Mouse (Mus musculus) myocyte (in vitro differentiated cells): ENCODE data around the gene Asic2.

Experiments used
- CEBPB ChIP-seq: IDR thresholded peaks from 2 replicates; pipeline ENCODE4 v1.6.1; 2011; ENCODE audit warnings: mild to moderate bottlenecking, moderate library complexity; ENCODE audit not compliant: poor library complexity, insufficient read depth, severe bottlenecking
- MAX ChIP-seq: IDR thresholded peaks from one replicate; pipeline ENCODE4 v1.6.1; 2011; ENCODE audit warnings: low read depth, mild to moderate bottlenecking, control low read depth
- MYOD1 ChIP-seq, 3 experiments: IDR thresholded peaks; one replicate each; pipeline ENCODE4 v1.6.1; 2011; ENCODE audit warnings: control low read depth in 2 of 3, low read depth in 2 of 3, mild to moderate bottlenecking in 2 of 3, moderate library complexity in 1 of 3; ENCODE audit not compliant: insufficient read length in 2 of 3, control insufficient read depth in 1 of 3
- POLR2A ChIP-seq: IDR thresholded peaks from one replicate; pipeline ENCODE4 v1.6.1; 2011; ENCODE audit warnings: low read depth, mild to moderate bottlenecking, control low read depth, moderate library complexity; ENCODE audit not compliant: insufficient read length
- POLR2AphosphoS2 ChIP-seq: IDR thresholded peaks from one replicate; pipeline ENCODE4 v1.6.1; 2011; ENCODE audit warnings: low read depth, control low read depth; ENCODE audit not compliant: insufficient read length
- TCF12 ChIP-seq: IDR thresholded peaks from one replicate; pipeline ENCODE4 v1.6.1; 2011; ENCODE audit warnings: mild to moderate bottlenecking, control low read depth; ENCODE audit not compliant: poor library complexity, insufficient read depth, severe bottlenecking

- TF ChIP-seq MYOD1 (IDR thresholded peaks at IDR 0.05; ENCODE audit: control insufficient read depth in 1 of 3, insufficient read length in 2 of 3, low read depth in 2 of 3), result no peak
- TF ChIP-seq POLR2A, result no peak
- no peak for TF ChIP-seq MAX
- no peak for TF ChIP-seq TCF12
- no peak for TF ChIP-seq POLR2AphosphoS2
- TF ChIP-seq CEBPB, result no peak
Observed at GRCm38 (mm10) chr11:81636356-81636755, 331.9 kb downstream of the Asic2 start.
